Mouse (Mus musculus) spleen, adult 18-20 months (tissue): ENCODE measurements around the gene Spr.
"Not testable (repeated sequence)": the region's sequence is repeated elsewhere in the genome, so short reads cannot be mapped to it uniquely, and the experiment has no call there.

Experiments used
- DNase-seq, 2 experiments: peaks; one replicate each; pipeline ENCODE4 v3.0.0; 2022; ENCODE audit warnings: mixed read lengths in 2 of 2

The Spr gene

GRCm38 (mm10) chr6:85137217-85138035 is at the start of gene Spr:
Gene Spr (minus strand): TSS chr6:85137766.
- peak; percentile 67 to 80 for DNase-seq

GRCm38 (mm10) chr6:85186744-85187059 is 49.1 kb upstream of the Spr start:
- no peak for DNase-seq

GRCm38 (mm10) chr6:85186033-85186743 is 48.6 kb upstream of the Spr start:
- no peak for DNase-seq

GRCm38 (mm10) chr6:85183951-85184350 is 46.4 kb upstream of the Spr start:
- no peak for DNase-seq

- DNase-seq, result no peak
These were observed 42.5 kb upstream of the Spr start for GRCm38 (mm10) chr6:85180036-85180435.

GRCm38 (mm10) chr6:85179569-85179968 is 42.0 kb upstream of the Spr start:
- no peak for DNase-seq

GRCm38 (mm10) chr6:85165440-85165921 is 27.9 kb upstream of the Spr start:
- DNase-seq, result no peak

- peak; percentile 15 to 64 for DNase-seq
These were observed 22.8 kb upstream of the Spr start for GRCm38 (mm10) chr6:85160201-85160923.

GRCm38 (mm10) chr6:85159092-85159760 is 21.7 kb upstream of the Spr start:
- peak in 1 of 2 experiments; percentile 38 for DNase-seq

GRCm38 (mm10) chr6:85158040-85158804 is 20.7 kb upstream of the Spr start:
- DNase-seq, result not testable (repeated sequence)

- not testable (repeated sequence) for DNase-seq
These were observed 19.0 kb upstream of the Spr start for GRCm38 (mm10) chr6:85156551-85156950.

GRCm38 (mm10) chr6:85154861-85155528 is 17.4 kb upstream of the Spr start:
- peak in 1 of 2 experiments; percentile 32 for DNase-seq

- peak in 1 of 2 experiments; percentile 50 for DNase-seq
These were observed 16.5 kb upstream of the Spr start for GRCm38 (mm10) chr6:85153970-85154540.

- no peak for DNase-seq
These were observed 12.8 kb upstream of the Spr start for GRCm38 (mm10) chr6:85150386-85150785.

GRCm38 (mm10) chr6:85147636-85148035 is 10.1 kb upstream of the Spr start:
- no peak for DNase-seq

- no peak for DNase-seq
These were observed 6.9 kb upstream of the Spr start for GRCm38 (mm10) chr6:85144466-85144865.

GRCm38 (mm10) chr6:85141013-85141412 is 3.4 kb upstream of the Spr start:
- DNase-seq, result peak in 1 of 2 experiments; percentile 15

- DNase-seq, result no peak
These were observed 2.0 kb upstream of the Spr start for GRCm38 (mm10) chr6:85139534-85139933.

GRCm38 (mm10) chr6:85136784-85137183 is 782 bp downstream of the Spr start:
- peak in 1 of 2 experiments; percentile 11 for DNase-seq

GRCm38 (mm10) chr6:85132794-85133193 is 4.8 kb downstream of the Spr start:
- DNase-seq, result peak in 1 of 2 experiments; percentile 32

GRCm38 (mm10) chr6:85132237-85132636 is 5.3 kb downstream of the Spr start:
- DNase-seq, result not testable (repeated sequence)
